Mouse (Mus musculus): Measurements from ENCODE around the gene Ncbp2. TPM values are rescaled to one million over a fixed set of nuclear protein-coding genes. Genes with fewer than 3 reads are reported as not detected.

The Ncbp2 gene
- polyA plus RNA-seq, 1 experiment = 11.3 TPM

GRCm38 (mm10) chr16:31906896-31907295 is 41.4 kb upstream of the Ncbp2 start:
- WGBS = 20% methylated on average over 9 of the region's 9 CpGs
- Histone ChIP-seq H3K4me1 (replicated peaks; ENCODE audit: control insufficient read depth, insufficient read depth, low read length) (no peaks in the 10 kb centered on the region), H3K36me3 (ENCODE audit: control insufficient read depth, insufficient read depth, low read length) (no peaks in the 10 kb centered on the region), H3K27ac (ENCODE audit: control insufficient read depth, insufficient read depth, low read length) (no peak overlapping the region), H3K27me3 (ENCODE audit: control insufficient read depth, insufficient read depth, low read length) (peaks cover 5% of the 10 kb centered on the region; the same call in 1 of the 2 replicates), H3K4me3 (ENCODE audit: control insufficient read depth, insufficient read depth, low read length) (no peak overlapping the region)
- DNase-seq = no peak
- TF ChIP-seq POLR2A (IDR thresholded peaks at IDR 0.05; ENCODE audit: control insufficient read depth, extremely low read depth, insufficient read depth, low read length, poor library complexity) = no peak
- TF ChIP-seq CTCF (IDR thresholded peaks at IDR 0.05; ENCODE audit: borderline replicate concordance, control insufficient read depth, extremely low read depth, insufficient read depth, low read length, poor library complexity) = no peak

GRCm38 (mm10) chr16:31908959-31909358 is 39.4 kb upstream of the Ncbp2 start:
- no peaks in the 10 kb centered on the region for H3K36me3 ChIP-seq (ENCODE audit: control insufficient read depth, insufficient read depth, low read length)
- H3K4me3 ChIP-seq (ENCODE audit: control insufficient read depth, insufficient read depth, low read length) = no peak overlapping the region
- H3K4me1 ChIP-seq (replicated peaks; ENCODE audit: control insufficient read depth, insufficient read depth, low read length) = no peaks in the 10 kb centered on the region
- WGBS = 23% methylated on average over 11 of the region's 11 CpGs
- no peak overlapping the region for H3K27ac ChIP-seq (ENCODE audit: control insufficient read depth, insufficient read depth, low read length)
- no peak for DNase-seq
- peaks cover 5% of the 10 kb centered on the region; the same call in 1 of the 2 replicates for H3K27me3 ChIP-seq (ENCODE audit: control insufficient read depth, insufficient read depth, low read length)
- TF ChIP-seq CTCF (IDR thresholded peaks at IDR 0.05; ENCODE audit: borderline replicate concordance, control insufficient read depth, extremely low read depth, insufficient read depth, low read length, poor library complexity) = no peak
- TF ChIP-seq POLR2A (IDR thresholded peaks at IDR 0.05; ENCODE audit: control insufficient read depth, extremely low read depth, insufficient read depth, low read length, poor library complexity) = no peak

GRCm38 (mm10) chr16:31910281-31910847 is 37.9 kb upstream of the Ncbp2 start:
- Histone ChIP-seq H3K27ac (ENCODE audit: control insufficient read depth, insufficient read depth, low read length) (no peak overlapping the region), H3K27me3 (ENCODE audit: control insufficient read depth, insufficient read depth, low read length) (peaks cover 5% of the 10 kb centered on the region; the same call in 1 of the 2 replicates), H3K4me3 (ENCODE audit: control insufficient read depth, insufficient read depth, low read length) (no peak overlapping the region), H3K36me3 (ENCODE audit: control insufficient read depth, insufficient read depth, low read length) (no peaks in the 10 kb centered on the region), H3K4me1 (replicated peaks; ENCODE audit: control insufficient read depth, insufficient read depth, low read length) (no peaks in the 10 kb centered on the region)
- TF ChIP-seq CTCF (IDR thresholded peaks at IDR 0.05; ENCODE audit: borderline replicate concordance, control insufficient read depth, extremely low read depth, insufficient read depth, low read length, poor library complexity) (no peak), POLR2A (IDR thresholded peaks at IDR 0.05; ENCODE audit: control insufficient read depth, extremely low read depth, insufficient read depth, low read length, poor library complexity) (no peak)
- no peak for DNase-seq
- 52% methylated on average over 10 of the region's 10 CpGs for WGBS

- H3K27me3 ChIP-seq (ENCODE audit: control insufficient read depth, insufficient read depth, low read length) = no peaks in the 10 kb centered on the region
- no peaks in the 10 kb centered on the region for H3K4me1 ChIP-seq (replicated peaks; ENCODE audit: control insufficient read depth, insufficient read depth, low read length)
- no peak overlapping the region for H3K4me3 ChIP-seq (ENCODE audit: control insufficient read depth, insufficient read depth, low read length)
- TF ChIP-seq CTCF (IDR thresholded peaks at IDR 0.05; ENCODE audit: borderline replicate concordance, control insufficient read depth, extremely low read depth, insufficient read depth, low read length, poor library complexity) = no peak
- TF ChIP-seq POLR2A (IDR thresholded peaks at IDR 0.05; ENCODE audit: control insufficient read depth, extremely low read depth, insufficient read depth, low read length, poor library complexity) = no peak
- H3K36me3 ChIP-seq (ENCODE audit: control insufficient read depth, insufficient read depth, low read length) = no peaks in the 10 kb centered on the region
- 94% methylated on average over 11 of the region's 11 CpGs for WGBS
- H3K27ac ChIP-seq (ENCODE audit: control insufficient read depth, insufficient read depth, low read length) = no peak overlapping the region
- DNase-seq = no peak
These were observed 30.5 kb upstream of the Ncbp2 start for GRCm38 (mm10) chr16:31917776-31918175.

- H3K4me1 ChIP-seq (replicated peaks; ENCODE audit: control insufficient read depth, insufficient read depth, low read length) = no peaks in the 10 kb centered on the region
- no peak overlapping the region for H3K4me3 ChIP-seq (ENCODE audit: control insufficient read depth, insufficient read depth, low read length)
- H3K27ac ChIP-seq (ENCODE audit: control insufficient read depth, insufficient read depth, low read length) = no peak overlapping the region
- DNase-seq = peak; percentile 51
- H3K27me3 ChIP-seq (ENCODE audit: control insufficient read depth, insufficient read depth, low read length) = no peaks in the 10 kb centered on the region
- H3K36me3 ChIP-seq (ENCODE audit: control insufficient read depth, insufficient read depth, low read length) = no peaks in the 10 kb centered on the region
- TF ChIP-seq CTCF (IDR thresholded peaks at IDR 0.05; ENCODE audit: borderline replicate concordance, control insufficient read depth, extremely low read depth, insufficient read depth, low read length, poor library complexity) = peak; percentile 29; the same call in 1 of the 2 replicates
- TF ChIP-seq POLR2A (IDR thresholded peaks at IDR 0.05; ENCODE audit: control insufficient read depth, extremely low read depth, insufficient read depth, low read length, poor library complexity) = no peak
- 12% methylated on average over 14 of the region's 14 CpGs for WGBS
These were observed 30.0 kb upstream of the Ncbp2 start for GRCm38 (mm10) chr16:31918248-31918724.

GRCm38 (mm10) chr16:31924368-31924767 is 23.9 kb upstream of the Ncbp2 start:
- 91% methylated on average over 6 of the region's 6 CpGs for WGBS

More at GRCm38 (mm10) chr16:31924368-31924767, 23.9 kb upstream of the Ncbp2 start:
- H3K27ac ChIP-seq (ENCODE audit: control insufficient read depth, insufficient read depth, low read length) = no peak overlapping the region
- no peaks in the 10 kb centered on the region for H3K36me3 ChIP-seq (ENCODE audit: control insufficient read depth, insufficient read depth, low read length)
- no peak for TF ChIP-seq CTCF (IDR thresholded peaks at IDR 0.05; ENCODE audit: borderline replicate concordance, control insufficient read depth, extremely low read depth, insufficient read depth, low read length, poor library complexity)
- TF ChIP-seq POLR2A (IDR thresholded peaks at IDR 0.05; ENCODE audit: control insufficient read depth, extremely low read depth, insufficient read depth, low read length, poor library complexity) = no peak
- H3K4me1 ChIP-seq (replicated peaks; ENCODE audit: control insufficient read depth, insufficient read depth, low read length) = no peaks in the 10 kb centered on the region
- H3K4me3 ChIP-seq (ENCODE audit: control insufficient read depth, insufficient read depth, low read length) = no peak overlapping the region
- no peaks in the 10 kb centered on the region for H3K27me3 ChIP-seq (ENCODE audit: control insufficient read depth, insufficient read depth, low read length)
- no peak for DNase-seq
